25 mouse cellular contexts compared by ENCODE assay signal in the genomic region with DNA sequence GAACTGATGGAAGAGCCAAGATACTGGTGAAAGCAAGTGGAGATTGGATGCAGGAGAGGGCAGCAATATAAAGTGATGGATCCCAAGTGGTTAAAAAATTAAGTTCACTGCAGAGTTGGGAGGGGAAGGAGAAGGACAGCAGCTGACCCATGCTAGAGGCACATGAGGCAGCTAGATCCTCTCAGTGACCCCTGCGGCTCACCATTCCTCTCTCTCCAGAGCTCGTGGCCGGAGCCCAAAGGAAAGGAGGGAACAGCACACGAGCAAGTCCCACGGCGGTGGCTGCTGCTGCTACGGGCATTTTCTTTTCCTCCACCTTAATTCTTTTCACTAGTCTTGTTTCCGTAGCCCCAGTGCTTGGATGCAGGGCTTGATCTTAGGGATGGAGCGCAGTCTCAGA.
A peak's percentile ranks its signal among the peaks of the same experiment; 100 is the strongest.
DNase-seq lines count a peak whose midpoint lies in the region; ATAC-seq and TF ChIP-seq lines count a peak whose summit lies in the region.
"Had no signal": no experiment of that assay in that cellular context is flagged by ENCODE, and none has a peak within 500 bp of the region (broad histone marks: within the 10 kb centered on the region; RNA-seq: fewer than 3 reads in every experiment).

No protein-coding gene starts in this region.

- peaks cover 38% of the 10 kb centered on the region for H3K4me1 ChIP-seq in cerebellum, adult 2 months (ENCODE audit: control insufficient read depth, insufficient read depth, low read length)
- H3K4me1 ChIP-seq in kidney, adult 2 months (ENCODE audit: control insufficient read depth, insufficient read depth, low read length) = peaks cover 11% of the 10 kb centered on the region
- H3K4me1 ChIP-seq in lung, embryonic 16.5 days (replicated peaks; ENCODE audit: control insufficient read depth, insufficient read depth, low read length) = peaks cover 36% of the 10 kb centered on the region

- H3K4me3 ChIP-seq in cerebellum, adult 2 months (replicated peaks; ENCODE audit: insufficient read depth, low read depth, low read length) = no peak overlapping the region
- H3K4me3 ChIP-seq in kidney, adult 2 months (ENCODE audit: insufficient read depth, low read depth, low read length) = no peak overlapping the region
- H3K4me3 ChIP-seq in lung, embryonic 16.5 days (ENCODE audit: low read length) = no peak overlapping the region
- H3K4me3 ChIP-seq: erythroblast, embryonic 14.5 days; heart, embryonic 13.5 days; hindbrain, embryonic 10.5 days; hindbrain, embryonic 15.5 days; limb, embryonic 13.5 days; midbrain, embryonic 12.5 days; myocyte; neural tube, embryonic 12.5 days had no signal

- H3K27ac ChIP-seq in cerebellum, adult 2 months (ENCODE audit: insufficient read depth, low read length) = no peak overlapping the region
- H3K27ac ChIP-seq in kidney, adult 2 months (ENCODE audit: insufficient read depth, low read depth, low read length) = no peak overlapping the region
- peak overlapping the region; percentile 62 for H3K27ac ChIP-seq in lung, embryonic 16.5 days (ENCODE audit: low read length)
- H3K27ac ChIP-seq: heart, embryonic 13.5 days; hindbrain, embryonic 10.5 days; hindbrain, embryonic 15.5 days; limb, embryonic 13.5 days; midbrain, embryonic 12.5 days; neural tube, embryonic 12.5 days had no signal

- DNase-seq in cerebellum, adult 2 months = peak; percentile 43 to 57
- DNase-seq in cerebellum, postnatal 4 days (ENCODE audit: low spot score in 2 of 2) = no peak
- DNase-seq in kidney, postnatal 10 days = peak; percentile 59
- no peak for DNase-seq in kidney, adult 2 months
- DNase-seq in lung, adult 18-20 months = no peak
- DNase-seq in heart, adult 18-20 months = no peak
- DNase-seq: adrenal gland, adult 8-10 months; heart, postnatal 10 days; kidney, adult 18-20 months; right cerebral cortex, adult 18-20 months; spleen, adult 18-20 months; thymus, postnatal 14 days had no signal

- no peak for TF ChIP-seq POLR2A in cerebellum, adult 2 months (IDR thresholded peaks at IDR 0.05; ENCODE audit: borderline replicate concordance, insufficient read depth, low read length)
- TF ChIP-seq POLR2A in kidney, adult 2 months (IDR thresholded peaks at IDR 0.05; ENCODE audit: low read depth, low read length) = no peak

- no peaks in the 10 kb centered on the region for H3K36me3 ChIP-seq in kidney, adult 2 months (ENCODE audit: control insufficient read depth, insufficient read depth, low read length)
- H3K36me3 ChIP-seq in lung, embryonic 16.5 days (ENCODE audit: control insufficient read depth, insufficient read depth, low read length) = no peaks in the 10 kb centered on the region
- H3K36me3 ChIP-seq: G1E; heart, embryonic 13.5 days; hindbrain, embryonic 10.5 days; hindbrain, embryonic 15.5 days; limb, embryonic 13.5 days; midbrain, embryonic 12.5 days; neural tube, embryonic 12.5 days had no signal

- no peaks in the 10 kb centered on the region for H3K9me3 ChIP-seq in lung, embryonic 16.5 days (ENCODE audit: control insufficient read depth, low read length)
- H3K9me3 ChIP-seq: G1E; heart, embryonic 13.5 days; hindbrain, embryonic 10.5 days; hindbrain, embryonic 15.5 days; limb, embryonic 13.5 days; midbrain, embryonic 12.5 days; neural tube, embryonic 12.5 days had no signal

- no peak for TF ChIP-seq CTCF in cerebellum, adult 2 months (IDR thresholded peaks at IDR 0.05; ENCODE audit: borderline replicate concordance, insufficient read depth, low read depth, low read length)
- no peak for TF ChIP-seq CTCF in kidney, adult 2 months (conservative IDR thresholded peaks at IDR 0.05; ENCODE audit: insufficient read depth, insufficient read length, low read depth, low read length)

- ATAC-seq in lung, embryonic 16.5 days (ENCODE audit: low read depth) = 0 out of 2 replicates have a peak, but pooled peaks have one; percentile 24
- ATAC-seq: forebrain, embryonic 16.5 days; inflammation-experienced regulatory T-cells, adult 6 months had no signal

- H3K9ac ChIP-seq in lung, embryonic 16.5 days (ENCODE audit: low read length) = no peak overlapping the region
- H3K9ac ChIP-seq: heart, embryonic 13.5 days; hindbrain, embryonic 15.5 days; limb, embryonic 13.5 days; midbrain, embryonic 12.5 days; neural tube, embryonic 12.5 days had no signal

- H3K27me3 ChIP-seq in cerebellum, adult 2 months (ENCODE audit: control insufficient read depth, insufficient read depth, low read length) = no peaks in the 10 kb centered on the region
- H3K27me3 ChIP-seq in kidney, adult 2 months (replicated peaks; ENCODE audit: control insufficient read depth, insufficient read depth, low read length) = no peaks in the 10 kb centered on the region
- H3K27me3 ChIP-seq in lung, embryonic 16.5 days (ENCODE audit: control insufficient read depth, insufficient read depth, low read depth, low read length) = no peaks in the 10 kb centered on the region
- H3K27me3 ChIP-seq: hindbrain, embryonic 15.5 days; limb, embryonic 13.5 days; midbrain, embryonic 12.5 days; neural tube, embryonic 12.5 days had no signal

- H3K4me2 ChIP-seq in lung, embryonic 16.5 days (ENCODE audit: low read depth, low read length) = no peak overlapping the region
- H3K4me2 ChIP-seq: heart, embryonic 13.5 days; hindbrain, embryonic 15.5 days; limb, embryonic 13.5 days; liver, embryonic 11.5 days; midbrain, embryonic 12.5 days; neural tube, embryonic 12.5 days had no signal

- 28% methylated on average over 9 of the region's 9 CpGs for WGBS in cerebellum, adult 2 months
- WGBS in kidney, adult 2 months = 77% methylated on average over 9 of the region's 9 CpGs
- WGBS in lung, embryonic 16.5 days = 68% methylated on average over 7 of the region's 9 CpGs

Comparison
In these comparisons a context has a peak if more than half of its experiments do, and no peak if none do; other contexts are left out.
1. DNase-seq: peak in cerebellum, adult 2 months (2 of 2) and kidney, postnatal 10 days (single experiment); none in cerebellum, postnatal 4 days (0 of 2), kidney, adult 2 months (single experiment), lung, adult 18-20 months (0 of 2) and heart, adult 18-20 months (0 of 2).